Mouse (Mus musculus): ENCODE data around the gene Lenep.
A peak's percentile ranks its signal among the peaks of the same experiment; 100 is the strongest.

Lenep gene

GRCm38 (mm10) chr3:89419571-89419970 is 17.0 kb upstream of the Lenep start:
- peak; percentile 40 for DNase-seq

- DNase-seq = no peak
Measured at GRCm38 (mm10) chr3:89418861-89419250, 16.3 kb upstream of the Lenep start.

- DNase-seq = peak; percentile 93
Measured at GRCm38 (mm10) chr3:89418170-89418860, 15.7 kb upstream of the Lenep start, which contains the start of the genes Cks1b and Shc1. TSS of gene Cks1b (minus strand) at chr3:89418383. TSS of gene Shc1 (plus strand) at chr3:89418443.

- DNase-seq = no peak
Measured at GRCm38 (mm10) chr3:89417840-89418169, 15.2 kb upstream of the Lenep start.

GRCm38 (mm10) chr3:89417131-89417530 is 14.5 kb upstream of the Lenep start:
- DNase-seq = no peak

GRCm38 (mm10) chr3:89416158-89416557 is 13.6 kb upstream of the Lenep start:
- no peak for DNase-seq

- DNase-seq = peak; percentile 99
Measured at GRCm38 (mm10) chr3:89411490-89412393, 9.1 kb upstream of the Lenep start, which contains the start of gene Flad1. TSS of gene Flad1 (minus strand) at chr3:89411870.

- DNase-seq = no peak
Measured at GRCm38 (mm10) chr3:89410864-89411263, 8.3 kb upstream of the Lenep start.

GRCm38 (mm10) chr3:89409701-89410100 is 7.1 kb upstream of the Lenep start:
- DNase-seq = no peak

- DNase-seq = no peak
Measured at GRCm38 (mm10) chr3:89408448-89408847, 5.9 kb upstream of the Lenep start.

GRCm38 (mm10) chr3:89406887-89407286 is 4.3 kb upstream of the Lenep start:
- DNase-seq = no peak

GRCm38 (mm10) chr3:89401329-89401728 is 1.3 kb downstream of the Lenep start:
- DNase-seq = no peak

GRCm38 (mm10) chr3:89396654-89397005 is 6.0 kb downstream of the Lenep start:
- peak; percentile 34 for DNase-seq

GRCm38 (mm10) chr3:89395806-89396653 is 6.6 kb downstream of the Lenep start:
- peak; percentile 75 for DNase-seq

- DNase-seq = peak; percentile 71
Measured at GRCm38 (mm10) chr3:89395419-89395805, 7.2 kb downstream of the Lenep start.

GRCm38 (mm10) chr3:89394894-89395256 is 7.7 kb downstream of the Lenep start:
- DNase-seq = peak; percentile 91

- peak; percentile 94 for DNase-seq
Measured at GRCm38 (mm10) chr3:89394006-89394893, 8.3 kb downstream of the Lenep start, which contains the start of gene Zbtb7b. TSS of gene Zbtb7b (minus strand) at chr3:89394776.

- DNase-seq = peak; percentile 99
Measured at GRCm38 (mm10) chr3:89393605-89394004, 9.0 kb downstream of the Lenep start.

- peak; percentile 82 for DNase-seq
Measured at GRCm38 (mm10) chr3:89392871-89393311, 9.7 kb downstream of the Lenep start.

GRCm38 (mm10) chr3:89391663-89392511 is 10.7 kb downstream of the Lenep start:
- peak; percentile 82 for DNase-seq
